Mouse (Mus musculus): ENCODE data around the gene Cdk12. TPM values are rescaled to one million over a fixed set of nuclear protein-coding genes. Genes with fewer than 3 reads are reported as not detected.

Cdk12 gene
- total RNA-seq, 4 experiments from 2014 or later = 36.6 to 42.6 (median 39.3) TPM

GRCm38 (mm10) chr11:98313790-98314323 lies 111.0 kb downstream of the Cdk12 start:
- DNase-seq (ENCODE audit: low spot score in 2 of 2) = peak in 1 of 2 experiments; percentile 78

GRCm38 (mm10) chr11:98317479-98317878 lies 114.6 kb downstream of the Cdk12 start:
- no peak for DNase-seq (ENCODE audit: low spot score in 2 of 2)

- no peak for DNase-seq (ENCODE audit: low spot score in 2 of 2)
Observed at GRCm38 (mm10) chr11:98318421-98319116, 115.7 kb downstream of the Cdk12 start.

GRCm38 (mm10) chr11:98319120-98319519 lies 116.3 kb downstream of the Cdk12 start:
- DNase-seq (ENCODE audit: low spot score in 2 of 2) = no peak

- no peak for DNase-seq (ENCODE audit: low spot score in 2 of 2)
Observed at GRCm38 (mm10) chr11:98319544-98319943, 116.7 kb downstream of the Cdk12 start.

- no peak for DNase-seq (ENCODE audit: low spot score in 2 of 2)
Observed at GRCm38 (mm10) chr11:98319944-98320343, 117.1 kb downstream of the Cdk12 start.

- no peak for DNase-seq (ENCODE audit: low spot score in 2 of 2)
Observed at GRCm38 (mm10) chr11:98320381-98320780, 117.5 kb downstream of the Cdk12 start.

- DNase-seq (ENCODE audit: low spot score in 2 of 2) = no peak
Observed at GRCm38 (mm10) chr11:98320806-98321676, 118.2 kb downstream of the Cdk12 start.

GRCm38 (mm10) chr11:98321677-98322003 lies 118.8 kb downstream of the Cdk12 start:
- no peak for DNase-seq (ENCODE audit: low spot score in 2 of 2)

GRCm38 (mm10) chr11:98322159-98322558 lies 119.3 kb downstream of the Cdk12 start:
- DNase-seq (ENCODE audit: low spot score in 2 of 2) = no peak

- DNase-seq (ENCODE audit: low spot score in 2 of 2) = no peak
Observed at GRCm38 (mm10) chr11:98323136-98323866, 120.4 kb downstream of the Cdk12 start.

GRCm38 (mm10) chr11:98323933-98324332 lies 121.1 kb downstream of the Cdk12 start:
- DNase-seq (ENCODE audit: low spot score in 2 of 2) = no peak

- DNase-seq (ENCODE audit: low spot score in 2 of 2) = no peak
Observed at GRCm38 (mm10) chr11:98325191-98325820, 122.4 kb downstream of the Cdk12 start.

GRCm38 (mm10) chr11:98325821-98326218 lies 123.0 kb downstream of the Cdk12 start:
- no peak for DNase-seq (ENCODE audit: low spot score in 2 of 2)

GRCm38 (mm10) chr11:98326741-98327135 lies 123.9 kb downstream of the Cdk12 start:
- no peak for DNase-seq (ENCODE audit: low spot score in 2 of 2)

- no peak for DNase-seq (ENCODE audit: low spot score in 2 of 2)
Observed at GRCm38 (mm10) chr11:98327136-98328030, 124.5 kb downstream of the Cdk12 start.

GRCm38 (mm10) chr11:98328031-98328370 lies 125.1 kb downstream of the Cdk12 start:
- DNase-seq (ENCODE audit: low spot score in 2 of 2) = no peak

All from left cerebral cortex, adult 8-10 months (tissue).